Mouse (Mus musculus) CD8-positive naive resting alpha-beta T cell, adult 57 days (primary cell): ENCODE data around the gene Olfr675. TPM values are rescaled to one million over a fixed set of nuclear protein-coding genes. Genes with fewer than 3 reads are reported as not detected.

Experiments
- total RNA-seq: library from RNA; stranded (reverse); gene quantifications from one replicate; pipeline ENCODE4 v1.2.4, GENCODE M21; 2023

The Olfr675 gene
- total RNA-seq = not detected

DNA sequence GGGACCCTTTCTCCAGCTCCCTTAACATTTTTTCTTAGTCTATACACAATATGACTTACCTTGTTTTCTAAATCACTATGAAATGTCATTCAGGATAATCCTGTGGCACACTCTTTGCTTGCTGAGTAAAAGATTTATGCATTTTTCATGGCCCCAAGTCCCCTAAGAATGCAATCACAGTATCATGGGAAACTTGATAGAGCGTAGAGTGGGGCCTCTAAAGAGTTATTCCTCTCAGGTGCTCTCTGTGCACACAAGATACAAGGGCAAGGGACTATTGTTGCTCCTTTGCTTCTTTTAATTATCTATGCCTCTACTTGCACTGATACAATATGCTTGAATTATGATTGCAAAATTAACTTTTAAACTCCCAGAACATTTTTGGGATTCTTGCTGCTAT is at the start of gene Olfr675:
TSS of gene Olfr675 (minus strand) at position 101 of the 400 bp plus-strand sequence.

DNA sequence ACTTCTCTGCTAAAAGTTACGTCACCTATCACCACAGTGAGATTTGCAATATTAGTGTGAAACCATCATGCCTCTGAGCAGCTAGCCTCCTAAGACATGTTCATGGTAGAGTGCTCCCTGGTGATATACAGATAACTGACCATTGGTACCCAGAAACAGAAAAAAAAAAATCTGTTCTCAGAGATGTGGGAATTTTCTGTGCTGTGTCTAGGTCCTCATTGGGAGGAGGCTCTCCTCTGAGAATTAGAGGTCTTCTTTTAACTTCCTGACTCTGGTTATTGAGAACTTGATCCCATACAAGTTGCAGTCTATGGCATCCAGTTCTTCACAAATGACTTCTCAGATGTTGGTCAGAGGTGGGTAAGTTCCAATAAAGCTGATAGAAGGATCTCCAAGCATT is 35.9 kb upstream of the Olfr675 start, which contains the start of gene Olfr678:
TSS of gene Olfr678 (plus strand) at position 301 of the 400 bp plus-strand sequence.

DNA sequence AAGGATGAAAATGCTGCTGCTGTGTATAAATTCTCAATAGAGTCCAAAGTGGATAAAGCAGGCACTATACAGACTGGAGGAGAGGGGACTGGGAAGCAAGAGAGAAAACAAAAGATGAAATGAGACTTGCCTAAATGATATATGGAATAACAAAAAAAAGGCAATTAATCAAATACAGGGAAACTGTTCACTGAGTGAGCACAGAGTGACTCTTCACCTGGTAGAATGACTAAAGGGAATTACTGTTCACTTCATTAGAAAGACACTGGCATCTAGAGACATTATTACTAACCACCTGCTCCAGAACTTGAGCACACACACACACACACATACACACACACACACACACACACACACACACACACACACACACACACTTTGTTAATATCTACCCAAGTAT is 4.1 kb upstream of the Olfr675 start, which contains the start of gene Olfr676:
TSS of gene Olfr676 (plus strand) at position 301 of the 400 bp plus-strand sequence.

DNA sequence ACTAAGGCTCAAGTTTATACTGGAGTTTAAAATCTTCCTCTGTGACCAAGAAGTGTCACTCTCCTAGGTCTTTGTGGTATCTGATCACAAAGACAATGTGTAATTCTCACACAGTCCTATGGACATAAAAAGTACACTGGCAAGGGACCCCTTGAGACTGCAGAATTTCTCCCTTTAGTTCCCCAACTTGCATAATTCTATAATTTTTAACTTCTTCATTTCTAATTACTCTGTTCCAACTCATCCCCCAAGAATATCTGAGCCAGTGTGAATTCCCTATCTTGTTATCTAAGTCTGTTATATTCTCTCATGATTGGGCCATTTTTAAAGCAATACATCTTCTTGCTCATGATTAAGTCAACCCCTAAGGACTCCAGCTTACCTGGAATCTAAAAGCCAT is 26.3 kb downstream of the Olfr675 start, which contains the start of gene Olfr672:
TSS of gene Olfr672 (minus strand) at position 101 of the 400 bp plus-strand sequence.

DNA sequence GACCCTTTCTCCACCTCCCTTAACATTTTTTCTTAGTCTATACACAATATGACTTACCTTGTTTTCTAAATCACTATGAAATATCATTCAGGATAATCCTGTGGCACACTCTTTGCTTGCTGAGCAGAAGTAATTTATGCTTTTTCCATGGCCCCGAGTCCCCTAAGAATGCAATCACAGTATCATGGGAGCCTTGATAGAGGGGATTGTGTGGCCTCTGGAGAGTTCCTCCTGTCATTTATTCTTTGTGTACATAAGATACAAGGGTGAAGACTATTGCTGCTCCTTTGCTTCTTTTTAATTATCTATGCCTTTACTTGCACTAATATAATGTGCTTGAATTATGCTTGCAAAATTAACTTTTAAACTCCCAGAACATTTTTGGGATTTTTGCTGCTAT is 49.2 kb downstream of the Olfr675 start, which contains the start of gene Olfr671:
TSS of gene Olfr671 (minus strand) at position 101 of the 400 bp plus-strand sequence.

Other genes starting within 250 kb of the Olfr675 start
- not detected for gene Usp17lb, start 185.9 kb downstream of the Olfr675 start, total RNA-seq
- gene Usp17la, start 171.5 kb downstream of the Olfr675 start, total RNA-seq = not detected
- gene Olfr665, start 150.4 kb downstream of the Olfr675 start, total RNA-seq = not detected
- gene Olfr666, start 132.5 kb downstream of the Olfr675 start, total RNA-seq = not detected
- gene Olfr667, start 107.0 kb downstream of the Olfr675 start, total RNA-seq = not detected
- gene Olfr668, start 100.4 kb downstream of the Olfr675 start, total RNA-seq = not detected
- not detected for gene Olfr669, start 94.2 kb downstream of the Olfr675 start, total RNA-seq
- not detected for gene Olfr670, start 65.8 kb downstream of the Olfr675 start, total RNA-seq
- gene Olfr671, start 49.3 kb downstream of the Olfr675 start, total RNA-seq = not detected
- not detected for gene Olfr672, start 26.4 kb downstream of the Olfr675 start, total RNA-seq
- gene Olfr676, start 4.2 kb upstream of the Olfr675 start, total RNA-seq = not detected
- not detected for gene Olfr677, start 22.9 kb upstream of the Olfr675 start, total RNA-seq
- gene Olfr678, start 36.0 kb upstream of the Olfr675 start, total RNA-seq = not detected
- not detected for gene Olfr679, start 52.7 kb upstream of the Olfr675 start, total RNA-seq
- not detected for gene Olfr680-ps1, start 64.4 kb upstream of the Olfr675 start, total RNA-seq
- not detected for gene Olfr681, start 88.4 kb upstream of the Olfr675 start, total RNA-seq
- not detected for gene Olfr683, start 118.6 kb upstream of the Olfr675 start, total RNA-seq
- not detected for gene Olfr684, start 135.2 kb upstream of the Olfr675 start, total RNA-seq
- gene Olfr685, start 157.6 kb upstream of the Olfr675 start, total RNA-seq = not detected
- not detected for gene Olfr686, start 179.0 kb upstream of the Olfr675 start, total RNA-seq